Mouse (Mus musculus): ENCODE results near the gene Ninj1.

Gene Ninj1

DNA sequence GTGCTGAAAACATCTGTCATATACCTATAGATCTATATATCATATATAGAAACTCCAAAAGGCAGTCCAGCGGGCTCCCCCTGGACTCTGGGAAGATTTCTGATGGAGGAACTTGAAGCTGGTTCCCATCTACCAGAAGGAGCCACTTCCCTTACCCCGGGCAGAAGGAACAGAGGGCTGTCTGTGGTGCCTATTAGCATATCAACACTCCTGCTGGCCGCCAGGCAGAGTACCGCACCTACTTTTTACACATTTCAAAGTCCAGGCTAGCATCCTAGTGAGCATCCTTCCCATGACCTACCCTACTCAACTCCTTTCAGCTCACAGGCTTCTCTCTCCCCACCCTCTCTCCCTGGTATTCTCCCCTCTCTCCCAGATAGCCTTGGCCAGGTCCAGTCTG lies 38.3 kb downstream of the Ninj1 start:
- no peak for DNase-seq (ENCODE audit: low spot score in 2 of 2)

DNA sequence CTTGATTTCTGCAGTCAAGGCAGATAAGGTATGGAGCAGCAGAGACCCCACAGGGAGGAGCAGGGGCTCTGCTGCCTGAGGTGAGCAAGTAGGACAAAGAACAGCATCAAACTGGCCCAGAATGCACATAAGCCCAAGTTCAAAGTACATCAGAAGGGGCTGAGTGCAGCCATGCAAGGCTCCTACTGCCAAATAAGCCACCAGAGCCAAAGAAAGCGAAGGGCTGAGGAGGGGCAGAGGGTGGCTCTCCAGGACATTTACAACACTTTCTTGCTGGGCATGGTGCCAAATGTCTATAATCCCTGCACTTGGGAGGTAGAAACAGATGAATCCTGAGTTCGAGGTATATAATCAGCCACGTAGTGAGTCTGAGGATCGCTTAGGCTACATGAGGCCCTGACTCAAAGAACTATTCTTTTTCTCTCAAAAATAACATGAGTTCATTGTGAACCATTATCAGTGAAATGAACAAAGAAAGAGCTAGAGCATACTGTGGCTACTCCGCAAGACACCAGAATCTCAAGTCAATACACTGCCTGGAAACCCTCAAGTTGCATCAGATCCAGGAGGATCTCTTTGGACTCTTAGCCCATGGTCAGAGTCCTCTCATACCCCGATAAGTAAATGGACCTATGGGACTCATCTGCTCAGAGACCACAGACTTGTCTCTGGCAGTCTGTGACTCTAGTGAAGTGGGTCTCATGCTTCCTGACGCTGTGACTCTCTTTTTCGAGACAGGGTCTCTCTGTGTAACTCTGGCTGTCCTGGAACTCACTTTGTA lies 46.7 kb downstream of the Ninj1 start:
- DNase-seq (ENCODE audit: low spot score in 2 of 2), result no peak

DNA sequence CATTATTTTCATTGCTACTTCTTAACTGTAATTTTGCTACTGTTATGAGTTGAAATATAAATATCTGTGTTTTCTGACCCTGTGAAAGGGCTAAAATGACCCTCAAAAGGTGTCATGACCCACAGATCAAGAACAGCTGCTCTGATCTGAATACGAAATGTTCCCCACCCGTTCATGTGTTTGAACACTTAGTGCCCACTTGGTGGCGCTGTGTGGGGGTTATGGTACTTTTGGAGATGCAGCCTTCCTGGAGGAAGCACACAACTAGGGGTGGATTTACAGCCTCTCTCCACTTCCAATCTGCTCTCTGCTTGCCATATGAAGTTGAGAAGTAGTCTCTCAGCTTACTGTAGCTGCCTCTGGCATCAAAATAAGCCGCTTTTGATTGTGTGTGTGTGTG lies 47.4 kb downstream of the Ninj1 start:
- no peak for DNase-seq (ENCODE audit: low spot score in 2 of 2)

DNA sequence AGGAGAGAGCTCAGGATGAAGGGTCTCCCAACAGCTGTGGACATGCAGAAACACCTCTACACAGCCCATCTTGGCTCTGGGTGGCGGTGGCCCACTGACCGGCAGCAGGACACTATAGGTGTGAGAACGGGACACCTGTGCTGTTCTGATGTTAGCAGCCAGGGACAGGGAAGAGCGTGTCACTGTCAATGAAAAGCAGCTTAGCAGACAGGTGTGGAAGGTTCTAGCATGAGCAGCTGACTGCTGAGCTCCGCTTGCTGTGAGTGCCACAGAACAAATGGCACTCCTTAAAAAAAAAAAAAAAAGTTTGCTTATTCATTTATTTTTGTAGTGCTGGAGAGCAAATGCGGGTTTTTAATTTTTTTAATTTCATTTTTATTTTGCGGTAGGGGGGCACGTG lies 50.3 kb downstream of the Ninj1 start:
- DNase-seq (ENCODE audit: low spot score in 2 of 2), result no peak

DNA sequence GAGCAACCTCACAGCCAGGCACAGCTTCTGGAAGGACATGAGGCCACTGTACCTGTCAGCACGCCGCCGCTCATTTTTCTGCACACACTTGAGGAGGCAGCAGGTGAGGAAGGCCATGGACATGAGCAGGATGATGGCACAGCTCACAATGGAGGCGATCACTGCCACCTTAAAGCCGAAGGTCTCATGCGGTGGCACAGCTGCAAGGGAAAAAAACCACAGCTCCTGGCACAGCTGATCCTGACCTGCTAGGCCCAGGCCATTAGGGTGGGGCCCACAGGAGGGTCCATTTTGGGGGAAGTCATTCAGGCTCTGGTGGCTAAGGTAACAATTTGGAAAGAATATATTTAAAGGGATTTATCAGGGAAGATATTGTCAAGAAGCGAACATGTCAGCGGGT lies 51.5 kb downstream of the Ninj1 start:
- DNase-seq (ENCODE audit: low spot score in 2 of 2), result no peak

DNA sequence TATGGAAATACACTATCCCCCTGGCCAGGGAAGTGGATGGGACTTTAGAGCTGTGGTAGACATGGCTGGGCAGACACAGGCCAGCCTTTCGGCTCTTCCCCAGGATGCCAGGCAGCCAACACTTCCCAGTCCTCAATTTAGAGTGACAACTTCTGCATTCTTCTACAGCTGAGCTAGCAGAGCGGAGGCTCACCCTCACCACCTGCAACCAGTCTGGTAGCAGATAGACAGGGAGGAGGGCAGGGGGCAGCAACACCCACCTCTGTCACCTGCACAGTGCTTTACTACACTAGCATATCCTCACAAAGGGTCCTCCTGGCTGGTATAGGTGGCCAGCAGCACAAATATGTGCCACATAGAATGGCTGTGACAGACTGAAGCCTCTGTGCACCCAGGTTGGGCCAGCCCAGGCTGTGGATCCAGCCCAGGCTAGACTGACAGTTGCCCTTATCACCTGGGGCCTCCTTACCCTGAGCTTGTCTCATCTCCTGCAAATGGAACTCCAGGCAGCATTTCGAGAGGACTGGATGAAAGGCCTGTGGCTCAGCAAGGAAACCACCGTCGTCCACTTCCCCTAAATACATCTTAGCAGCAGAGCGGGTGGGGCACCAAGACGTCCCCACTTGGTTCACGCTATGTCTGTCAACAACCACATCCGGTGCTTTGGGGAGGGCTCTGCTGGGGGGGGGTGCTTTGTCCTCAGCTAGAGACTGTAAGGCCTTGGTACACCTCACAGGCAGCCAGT lies 55.2 kb downstream of the Ninj1 start:
- DNase-seq (ENCODE audit: low spot score in 2 of 2), result no peak

DNA sequence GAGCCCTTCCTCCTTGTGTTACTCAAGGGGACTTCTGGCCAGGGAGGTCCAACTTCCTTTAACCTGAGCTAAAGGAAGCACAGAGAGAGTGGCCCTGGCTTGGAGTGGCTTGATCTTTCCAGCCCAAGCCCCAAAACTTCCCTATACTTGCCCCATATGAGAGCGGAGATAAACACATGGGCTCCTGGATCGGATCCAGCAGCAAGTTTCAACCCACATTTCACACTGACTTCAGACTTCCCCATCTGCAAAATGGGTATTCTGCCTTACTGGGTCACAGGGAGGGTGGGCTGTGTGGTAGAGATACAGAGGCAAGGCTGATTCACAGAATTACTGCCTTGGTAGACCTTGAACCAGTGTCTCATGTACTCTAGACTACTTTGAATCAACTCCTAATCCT lies 56.2 kb downstream of the Ninj1 start:
- DNase-seq (ENCODE audit: low spot score in 2 of 2), result no peak

DNA sequence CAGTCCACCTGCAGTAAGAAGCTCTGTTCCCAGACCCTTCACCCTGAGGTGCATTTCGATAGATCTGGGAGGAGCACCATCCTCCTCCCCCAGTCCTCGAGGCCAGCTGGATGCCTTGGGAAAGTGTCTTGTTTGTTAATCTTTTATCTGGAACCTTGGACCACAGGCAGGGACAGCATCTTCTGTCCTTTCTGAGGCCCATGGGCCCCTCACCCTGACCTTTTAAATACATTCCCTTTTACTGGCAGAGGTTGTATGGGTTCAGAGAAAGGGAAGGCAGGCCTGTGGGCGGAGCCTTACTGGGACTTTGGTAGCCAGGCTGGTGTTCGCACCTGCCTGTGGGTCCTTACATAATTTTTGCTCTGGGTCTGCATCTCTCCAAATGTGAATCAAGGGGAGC lies 58.0 kb downstream of the Ninj1 start:
- DNase-seq (ENCODE audit: low spot score in 2 of 2), result no peak

Measured in left cerebral cortex, adult 9 months (tissue).